Mouse (Mus musculus): ENCODE measurements around the gene Eng. TPM values are rescaled to one million over a fixed set of nuclear protein-coding genes. Genes with fewer than 3 reads are reported as not detected.

The Eng gene
- total and polyA plus RNA-seq, 3 experiments = 0.08 to 0.47 (median 0.13) TPM

DNA sequence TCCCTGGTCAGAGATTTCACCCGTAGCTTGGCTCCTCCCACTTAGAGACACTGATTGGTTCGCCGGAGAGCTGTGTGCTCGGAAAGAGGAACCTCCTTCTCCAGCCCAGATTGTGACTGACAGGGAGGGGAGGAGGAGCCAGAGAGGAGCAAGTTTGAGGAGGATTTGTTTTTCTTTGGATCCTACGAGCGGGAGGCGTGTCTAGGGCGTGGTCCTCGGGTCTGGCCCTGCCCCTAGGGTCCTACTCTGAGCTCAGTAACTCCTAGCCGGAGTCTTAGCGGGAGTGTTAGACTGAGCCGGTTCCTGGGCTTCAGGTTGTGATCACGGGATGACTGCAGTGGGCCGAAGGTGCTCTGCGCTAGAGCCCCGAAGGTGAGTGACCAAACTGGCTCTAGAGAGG lies 81.0 kb downstream of the Eng start:
- peak overlapping the region in 1 of 3 experiments; percentile 10 for H3K4me3 ChIP-seq (replicated peaks in 1 of 3; ENCODE audit: low read depth in 2 of 3, low read length in 2 of 3, poor library complexity in 1 of 3)
- H3K9me3 ChIP-seq (replicated peaks; ENCODE audit: low read length) = peaks cover 4% of the 10 kb centered on the region
- peaks cover 31 to 83% of the 10 kb centered on the region in 2 experiments for H3K36me3 ChIP-seq (replicated peaks in 1 of 2; ENCODE audit: control insufficient read depth in 1 of 2, insufficient read depth in 1 of 2, low read length in 1 of 2)
- DNase-seq (ENCODE audit: extremely low read depth) = peak; percentile 98
- H3K27ac ChIP-seq (ENCODE audit: insufficient read depth, low read depth) = no peak overlapping the region
- dilution Hi-C loops (cut with MboI; ENCODE audit: extremely low pct_ligation_motif_present, extremely low pct_unique_long_range_greater_than_20kb, low sequenced_read_pairs) = no loop called here
- in situ Hi-C loops (cut with MboI; ENCODE audit: low pct_ligation_motif_present, low pct_unique_long_range_greater_than_20kb, low sequenced_read_pairs) = no loop called here
- peak overlapping the region; percentile 27 for H3K4me2 ChIP-seq (ENCODE audit: insufficient read depth, low read depth, poor library complexity, severe bottlenecking)
- no peaks in the 10 kb centered on the region for H3K27me3 ChIP-seq (replicated peaks)
- H3K4me1 ChIP-seq (ENCODE audit: control insufficient read depth in 1 of 2, insufficient read depth in 2 of 2) = peaks cover 18 to 74% of the 10 kb centered on the region in 2 experiments
- peaks cover 15% of the 10 kb centered on the region for H3K79me2 ChIP-seq (replicated peaks; ENCODE audit: control insufficient read depth, extremely low read depth, insufficient read depth, poor library complexity, severe bottlenecking)
- H3K9ac ChIP-seq (ENCODE audit: insufficient read depth, low read depth) = peak overlapping the region; percentile 9; the same call in 1 of the 2 replicates
- peak; percentile 33; the same call in 1 of the 2 replicates for TF ChIP-seq POLR2A (IDR thresholded peaks at IDR 0.05; ENCODE audit: low read depth, low read length)
- TF ChIP-seq CTCF (conservative IDR thresholded peaks at IDR 0.05 in 1 of 2, IDR thresholded peaks at IDR 0.05 in 1 of 2; ENCODE audit: low read depth in 2 of 2, low read length in 2 of 2) = no peak
- no peak for TF ChIP-seq RAD21 (IDR thresholded peaks at IDR 0.05; ENCODE audit: low read depth, low read length)
- 0 out of 2 replicates have a peak, but pooled peaks have one; percentile 31 for TF ChIP-seq ELF1 (IDR thresholded peaks at IDR 0.05; ENCODE audit: low read depth, low read length)

DNA sequence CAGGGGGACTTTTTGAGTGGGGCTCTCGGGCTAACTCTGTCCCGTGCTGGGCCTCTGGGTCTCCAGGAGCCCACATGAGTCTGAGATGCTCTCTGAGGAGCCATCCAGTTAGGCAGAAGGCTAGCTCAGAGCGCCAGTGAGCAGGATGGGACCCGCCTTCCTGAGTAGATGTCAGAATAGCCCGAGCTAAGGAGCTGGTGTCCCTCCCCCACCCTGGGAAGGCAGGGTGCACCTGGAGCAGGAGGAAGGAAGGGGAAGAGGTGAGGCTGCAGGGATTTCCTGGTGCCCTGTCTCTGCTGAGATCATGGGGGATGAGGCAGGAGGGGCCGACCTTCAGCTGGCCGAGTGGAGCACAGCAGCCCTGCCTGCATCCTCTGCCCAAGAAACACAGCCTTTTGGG lies 82.1 kb downstream of the Eng start:
- Histone ChIP-seq H3K27ac (ENCODE audit: insufficient read depth, low read depth) (no peak overlapping the region), H3K27me3 (replicated peaks) (no peaks in the 10 kb centered on the region), H3K79me2 (replicated peaks; ENCODE audit: control insufficient read depth, extremely low read depth, insufficient read depth, poor library complexity, severe bottlenecking) (peaks cover 6% of the 10 kb centered on the region), H3K4me1 (ENCODE audit: control insufficient read depth in 1 of 2, insufficient read depth in 2 of 2) (peaks cover 8 to 66% of the 10 kb centered on the region in 2 experiments), H3K4me3 (replicated peaks in 1 of 3; ENCODE audit: low read depth in 2 of 3, low read length in 2 of 3, poor library complexity in 1 of 3) (no peak overlapping the region), H3K9ac (ENCODE audit: insufficient read depth, low read depth) (no peak overlapping the region), H3K36me3 (replicated peaks in 1 of 2; ENCODE audit: control insufficient read depth in 1 of 2, insufficient read depth in 1 of 2, low read length in 1 of 2) (peaks cover 31 to 86% of the 10 kb centered on the region in 2 experiments), H3K4me2 (ENCODE audit: insufficient read depth, low read depth, poor library complexity, severe bottlenecking) (no peak overlapping the region), H3K9me3 (replicated peaks; ENCODE audit: low read length) (peaks cover 4% of the 10 kb centered on the region)
- in situ Hi-C loops (cut with MboI; ENCODE audit: low pct_ligation_motif_present, low pct_unique_long_range_greater_than_20kb, low sequenced_read_pairs) (no loop called here), dilution Hi-C loops (cut with MboI; ENCODE audit: extremely low pct_ligation_motif_present, extremely low pct_unique_long_range_greater_than_20kb, low sequenced_read_pairs) (no loop called here)
- no peak for DNase-seq (ENCODE audit: extremely low read depth)
- TF ChIP-seq TBP (conservative IDR thresholded peaks at IDR 0.05; ENCODE audit: low read depth, low read length) (no peak), RAD21 (IDR thresholded peaks at IDR 0.05; ENCODE audit: low read depth, low read length) (no peak), MAFK (IDR thresholded peaks at IDR 0.05; ENCODE audit: insufficient replicate concordance, low read length) (no peak), E2F4 (IDR thresholded peaks at IDR 0.05; ENCODE audit: insufficient replicate concordance, low read depth, low read length) (no peak), MEF2A (IDR thresholded peaks at IDR 0.05; ENCODE audit: borderline replicate concordance, low read depth, low read length) (no peak), MYC (IDR thresholded peaks at IDR 0.05; ENCODE audit: low read depth, low read length) (no peak), NRF1 (IDR thresholded peaks at IDR 0.05; ENCODE audit: low read depth, low read length) (no peak)

DNA sequence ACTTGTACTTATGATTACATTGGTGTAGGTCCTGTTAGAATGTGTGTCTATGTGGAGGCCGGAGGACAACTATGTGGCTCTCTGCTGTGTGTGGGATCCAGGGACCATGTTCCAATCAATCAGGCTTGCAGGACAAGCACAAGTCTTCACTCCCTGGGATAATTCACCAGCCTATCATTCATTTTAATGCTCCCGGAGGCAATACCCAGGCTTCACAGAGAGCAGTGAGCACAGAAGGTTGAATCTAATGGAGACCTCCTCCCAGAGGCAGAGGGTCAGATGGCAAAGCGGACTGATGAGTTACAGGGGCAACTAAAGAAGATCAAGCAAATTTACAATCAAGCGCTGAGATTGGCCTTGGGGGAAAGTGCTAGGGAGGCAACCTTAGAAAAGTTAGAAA lies 83.2 kb downstream of the Eng start:
- in situ Hi-C loops (cut with MboI; ENCODE audit: low pct_ligation_motif_present, low pct_unique_long_range_greater_than_20kb, low sequenced_read_pairs) (no loop called here), dilution Hi-C loops (cut with MboI; ENCODE audit: extremely low pct_ligation_motif_present, extremely low pct_unique_long_range_greater_than_20kb, low sequenced_read_pairs) (no loop called here)
- no peak overlapping the region for H3K4me3 ChIP-seq (replicated peaks in 1 of 3; ENCODE audit: low read depth in 2 of 3, low read length in 2 of 3, poor library complexity in 1 of 3)
- H3K36me3 ChIP-seq (replicated peaks in 1 of 2; ENCODE audit: control insufficient read depth in 1 of 2, insufficient read depth in 1 of 2, low read length in 1 of 2) = peaks cover 33 to 88% of the 10 kb centered on the region in 2 experiments
- no peak overlapping the region for H3K4me2 ChIP-seq (ENCODE audit: insufficient read depth, low read depth, poor library complexity, severe bottlenecking)
- peaks cover 7 to 64% of the 10 kb centered on the region in 2 experiments for H3K4me1 ChIP-seq (ENCODE audit: control insufficient read depth in 1 of 2, insufficient read depth in 2 of 2)
- no peak for DNase-seq (ENCODE audit: extremely low read depth)
- H3K79me2 ChIP-seq (replicated peaks; ENCODE audit: control insufficient read depth, extremely low read depth, insufficient read depth, poor library complexity, severe bottlenecking) = no peaks in the 10 kb centered on the region; the same call in 1 of the 2 replicates
- H3K9me3 ChIP-seq (replicated peaks; ENCODE audit: low read length) = peaks cover 4% of the 10 kb centered on the region
- H3K9ac ChIP-seq (ENCODE audit: insufficient read depth, low read depth) = no peak overlapping the region
- no peaks in the 10 kb centered on the region for H3K27me3 ChIP-seq (replicated peaks)
- H3K27ac ChIP-seq (ENCODE audit: insufficient read depth, low read depth) = no peak overlapping the region
- TF ChIP-seq SIN3A (IDR thresholded peaks at IDR 0.05; ENCODE audit: low read length) (no peak), TBP (conservative IDR thresholded peaks at IDR 0.05; ENCODE audit: low read depth, low read length) (no peak), MAFK (IDR thresholded peaks at IDR 0.05; ENCODE audit: insufficient replicate concordance, low read length) (no peak), HCFC1 (IDR thresholded peaks at IDR 0.05; ENCODE audit: low read depth, low read length) (no peak), NELFE (IDR thresholded peaks at IDR 0.05; ENCODE audit: low read depth, low read length) (no peak), USF1 (IDR thresholded peaks at IDR 0.05; ENCODE audit: low read depth, low read length) (no peak), JUN (IDR thresholded peaks at IDR 0.05; ENCODE audit: insufficient read depth, low read depth, low read length) (no peak), CHD2 (IDR thresholded peaks at IDR 0.05; ENCODE audit: low read length) (no peak), IRF4 (IDR thresholded peaks at IDR 0.05; ENCODE audit: low read depth, low read length) (no peak), CTCF (conservative IDR thresholded peaks at IDR 0.05 in 1 of 2, IDR thresholded peaks at IDR 0.05 in 1 of 2; ENCODE audit: low read depth in 2 of 2, low read length in 2 of 2) (no peak), TCF12 (IDR thresholded peaks at IDR 0.05; ENCODE audit: low read depth, low read length) (no peak), ETS1 (conservative IDR thresholded peaks at IDR 0.05; ENCODE audit: low read depth, low read length) (no peak), ELF1 (IDR thresholded peaks at IDR 0.05; ENCODE audit: low read depth, low read length) (no peak), POLR2AphosphoS2 (IDR thresholded peaks at IDR 0.05; ENCODE audit: low read depth, low read length) (no peak), EP300 (IDR thresholded peaks at IDR 0.05; ENCODE audit: low read length) (no peak), UBTF (IDR thresholded peaks at IDR 0.05; ENCODE audit: low read depth, low read length) (no peak), CHD1 (IDR thresholded peaks at IDR 0.05; ENCODE audit: low read depth, low read length) (no peak), E2F4 (IDR thresholded peaks at IDR 0.05; ENCODE audit: insufficient replicate concordance, low read depth, low read length) (no peak), MAX (IDR thresholded peaks at IDR 0.05; ENCODE audit: low read length) (no peak)
